Mouse (Mus musculus): ENCODE results near the gene Nipsnap3b. TPM values are rescaled to one million over a fixed set of nuclear protein-coding genes. Genes with fewer than 3 reads are reported as not detected.

Gene Nipsnap3b
- polyA plus RNA-seq, 1 experiment, result 13.4 TPM

DNA sequence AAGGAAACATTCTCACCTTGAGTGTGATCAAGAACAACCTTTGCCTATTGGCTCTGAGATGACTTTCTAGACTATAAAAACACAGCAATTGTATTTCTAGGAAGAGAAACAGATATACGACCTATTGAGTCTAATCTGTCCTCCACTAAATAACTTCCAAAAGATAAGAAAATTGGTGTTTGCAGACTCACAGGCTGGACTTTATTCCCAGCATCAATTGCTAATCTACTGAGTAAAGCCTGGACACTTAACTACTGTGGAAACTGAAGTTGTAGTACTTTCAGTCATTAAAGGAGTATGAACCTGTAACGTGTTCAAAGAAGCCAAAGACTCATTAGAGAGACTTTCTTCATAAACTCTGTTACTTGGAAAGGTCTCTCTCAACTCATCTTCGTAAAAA, 16.1 kb downstream of the Nipsnap3b start:
- no peak for DNase-seq (ENCODE audit: low read depth in 1 of 2, low spot score in 2 of 2)
- TF ChIP-seq POLR2A (IDR thresholded peaks at IDR 0.05; ENCODE audit: low read depth, low read length), result no peak
- no peak for TF ChIP-seq CTCF (IDR thresholded peaks at IDR 0.05; ENCODE audit: extremely low read depth, insufficient read depth, insufficient read length, insufficient replicate concordance)
- 87% methylated on average over 3 of the region's 3 CpGs for WGBS
- no peaks in the 10 kb centered on the region for H3K27me3 ChIP-seq (ENCODE audit: control insufficient read depth, insufficient read depth, low read length)
- H3K27ac ChIP-seq (ENCODE audit: insufficient read depth, low read length), result no peak overlapping the region
- H3K36me3 ChIP-seq (ENCODE audit: control insufficient read depth, insufficient read depth, low read length), result peaks cover 12% of the 10 kb centered on the region; the same call in 1 of the 2 replicates
- H3K4me3 ChIP-seq (ENCODE audit: extremely low read depth, insufficient read depth, insufficient read length), result no peak overlapping the region
- no peaks in the 10 kb centered on the region for H3K4me1 ChIP-seq (ENCODE audit: control insufficient read depth, insufficient read depth, insufficient read length)

DNA sequence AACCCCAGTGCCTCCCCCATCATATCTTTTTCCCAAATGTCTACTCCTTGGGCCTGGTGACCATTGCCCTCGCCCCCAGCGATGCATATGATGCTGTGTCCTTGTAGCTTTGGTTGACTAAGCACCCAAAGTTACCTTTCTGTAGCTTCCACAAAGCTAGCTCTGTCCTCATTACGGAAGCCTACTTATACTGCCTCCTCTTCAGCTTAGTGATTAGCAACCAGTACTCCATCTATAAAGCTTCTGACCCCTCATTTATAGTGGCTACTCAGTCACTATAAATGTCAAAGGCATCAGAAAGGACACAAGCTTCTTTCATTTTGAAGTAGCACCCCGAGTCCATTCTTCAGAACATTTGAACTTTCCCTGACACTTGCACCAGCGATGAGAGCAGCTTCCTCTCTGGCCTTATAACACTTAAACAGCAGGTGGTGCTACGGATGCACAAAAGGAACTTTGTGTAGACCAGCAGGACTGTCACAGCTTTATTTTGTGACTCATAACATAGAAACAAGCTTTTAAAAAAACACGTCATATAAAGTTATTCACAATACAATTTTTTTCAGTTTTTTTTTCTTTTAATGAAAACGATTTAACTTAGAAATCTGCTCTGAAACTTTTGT, 18.8 kb downstream of the Nipsnap3b start:
- H3K36me3 ChIP-seq (ENCODE audit: control insufficient read depth, insufficient read depth, low read length), result peaks cover 17% of the 10 kb centered on the region
- H3K27ac ChIP-seq (ENCODE audit: insufficient read depth, low read length), result no peak overlapping the region
- DNase-seq (ENCODE audit: low read depth in 1 of 2, low spot score in 2 of 2), result no peak
- no peaks in the 10 kb centered on the region for H3K4me1 ChIP-seq (ENCODE audit: control insufficient read depth, insufficient read depth, insufficient read length)
- no peak overlapping the region for H3K4me3 ChIP-seq (ENCODE audit: extremely low read depth, insufficient read depth, insufficient read length)
- TF ChIP-seq CTCF (IDR thresholded peaks at IDR 0.05; ENCODE audit: extremely low read depth, insufficient read depth, insufficient read length, insufficient replicate concordance), result no peak
- TF ChIP-seq POLR2A (IDR thresholded peaks at IDR 0.05; ENCODE audit: low read depth, low read length), result no peak
- WGBS, result 62% methylated on average over 8 of the region's 8 CpGs
- no peaks in the 10 kb centered on the region for H3K27me3 ChIP-seq (ENCODE audit: control insufficient read depth, insufficient read depth, low read length)

DNA sequence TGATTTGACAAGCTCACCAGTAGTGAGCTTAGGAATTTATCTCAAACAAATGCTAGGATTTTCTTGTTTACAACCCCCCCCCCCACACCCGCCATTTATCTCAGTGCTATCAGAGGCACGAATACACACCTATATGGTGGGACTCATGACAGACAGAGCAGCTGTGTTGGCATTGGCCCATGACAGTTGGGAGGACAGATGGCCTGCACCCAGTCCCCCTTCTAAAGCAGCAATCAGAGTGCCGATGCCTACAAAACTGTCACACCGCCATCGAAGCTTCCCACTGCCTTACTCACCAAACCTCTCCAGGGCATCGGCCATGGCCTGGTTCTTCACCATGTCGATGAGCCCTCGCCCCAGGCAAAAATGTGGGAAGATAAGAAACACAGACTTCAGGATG, 32.1 kb downstream of the Nipsnap3b start:
- Histone ChIP-seq H3K36me3 (ENCODE audit: control insufficient read depth, insufficient read depth, low read length) (peaks cover 51% of the 10 kb centered on the region), H3K27me3 (ENCODE audit: control insufficient read depth, insufficient read depth, low read length) (no peaks in the 10 kb centered on the region)
- WGBS, result 90% methylated on average over 8 of the region's 8 CpGs

DNA sequence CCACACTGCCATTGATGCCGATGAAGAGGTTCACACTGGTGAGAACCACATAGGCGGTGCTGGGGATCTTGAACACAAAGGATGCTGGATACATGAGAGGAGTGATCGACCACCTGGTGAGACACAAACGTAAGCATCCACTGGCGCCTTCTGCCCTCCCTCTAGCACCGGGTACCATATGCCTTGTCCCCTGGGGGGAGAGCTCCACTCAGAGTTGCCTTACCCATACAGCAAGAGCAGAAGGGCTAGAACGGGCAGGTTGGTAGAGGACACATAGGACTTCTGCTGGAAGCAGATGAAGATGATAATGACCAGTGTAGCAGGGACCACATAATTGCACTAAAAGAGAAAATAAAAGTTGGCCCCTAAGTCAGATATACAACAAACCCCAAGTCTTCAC, 34.1 kb downstream of the Nipsnap3b start:
- Histone ChIP-seq H3K36me3 (ENCODE audit: control insufficient read depth, insufficient read depth, low read length) (peaks cover 48% of the 10 kb centered on the region), H3K27me3 (ENCODE audit: control insufficient read depth, insufficient read depth, low read length) (no peaks in the 10 kb centered on the region), H3K4me1 (ENCODE audit: control insufficient read depth, insufficient read depth, insufficient read length) (no peaks in the 10 kb centered on the region), H3K27ac (ENCODE audit: insufficient read depth, low read length) (no peak overlapping the region), H3K4me3 (ENCODE audit: extremely low read depth, insufficient read depth, insufficient read length) (no peak overlapping the region)
- TF ChIP-seq POLR2A (IDR thresholded peaks at IDR 0.05; ENCODE audit: low read depth, low read length) (no peak), CTCF (IDR thresholded peaks at IDR 0.05; ENCODE audit: extremely low read depth, insufficient read depth, insufficient read length, insufficient replicate concordance) (no peak)
- WGBS, result 90% methylated on average over 7 of the region's 7 CpGs
- DNase-seq (ENCODE audit: low read depth in 1 of 2, low spot score in 2 of 2), result no peak

More for the DNA sequence above, 32.1 kb downstream of the Nipsnap3b start:
- TF ChIP-seq CTCF (IDR thresholded peaks at IDR 0.05; ENCODE audit: extremely low read depth, insufficient read depth, insufficient read length, insufficient replicate concordance), result no peak
- Histone ChIP-seq H3K4me3 (ENCODE audit: extremely low read depth, insufficient read depth, insufficient read length) (no peak overlapping the region), H3K27ac (ENCODE audit: insufficient read depth, low read length) (no peak overlapping the region), H3K4me1 (ENCODE audit: control insufficient read depth, insufficient read depth, insufficient read length) (no peaks in the 10 kb centered on the region)
- no peak for DNase-seq (ENCODE audit: low read depth in 1 of 2, low spot score in 2 of 2)

DNA sequence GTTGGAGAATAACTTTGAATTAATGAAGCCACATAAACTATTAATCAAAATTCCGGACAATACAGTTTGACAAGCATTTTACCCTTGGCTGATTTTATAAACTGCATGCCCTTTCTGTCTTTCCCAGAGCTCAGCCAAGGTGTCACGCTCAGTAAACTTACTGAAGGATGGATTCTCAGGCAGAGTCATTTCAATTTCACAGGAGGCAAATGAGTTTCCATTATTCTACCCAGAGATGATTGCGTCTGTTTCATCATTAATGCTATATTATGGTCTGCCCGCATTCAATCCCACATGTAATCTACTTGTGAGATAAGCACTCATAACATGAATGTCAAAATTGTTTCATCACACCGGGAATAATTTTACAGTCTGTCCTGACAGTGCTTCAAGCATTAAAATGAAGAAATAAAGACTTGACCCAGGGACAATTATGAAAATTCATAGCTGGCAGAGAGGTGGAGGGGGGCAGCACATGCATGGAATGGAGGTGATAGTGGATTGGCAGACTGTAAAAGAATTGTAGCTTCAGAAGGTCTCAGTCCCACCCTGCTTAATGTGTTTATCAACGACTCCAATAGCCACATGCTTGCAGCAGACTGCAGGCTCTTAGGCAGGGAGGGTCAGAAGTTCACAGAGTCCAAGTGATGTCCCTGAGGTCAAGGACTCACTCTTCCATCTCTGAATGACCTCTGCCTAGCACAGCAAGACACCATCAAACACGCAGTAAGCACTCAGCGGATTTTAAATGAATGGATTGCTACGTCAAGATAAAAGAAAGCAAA, 34.8 kb downstream of the Nipsnap3b start:
- no peak for TF ChIP-seq POLR2A (IDR thresholded peaks at IDR 0.05; ENCODE audit: low read depth, low read length)
- no peak for TF ChIP-seq CTCF (IDR thresholded peaks at IDR 0.05; ENCODE audit: extremely low read depth, insufficient read depth, insufficient read length, insufficient replicate concordance)

DNA sequence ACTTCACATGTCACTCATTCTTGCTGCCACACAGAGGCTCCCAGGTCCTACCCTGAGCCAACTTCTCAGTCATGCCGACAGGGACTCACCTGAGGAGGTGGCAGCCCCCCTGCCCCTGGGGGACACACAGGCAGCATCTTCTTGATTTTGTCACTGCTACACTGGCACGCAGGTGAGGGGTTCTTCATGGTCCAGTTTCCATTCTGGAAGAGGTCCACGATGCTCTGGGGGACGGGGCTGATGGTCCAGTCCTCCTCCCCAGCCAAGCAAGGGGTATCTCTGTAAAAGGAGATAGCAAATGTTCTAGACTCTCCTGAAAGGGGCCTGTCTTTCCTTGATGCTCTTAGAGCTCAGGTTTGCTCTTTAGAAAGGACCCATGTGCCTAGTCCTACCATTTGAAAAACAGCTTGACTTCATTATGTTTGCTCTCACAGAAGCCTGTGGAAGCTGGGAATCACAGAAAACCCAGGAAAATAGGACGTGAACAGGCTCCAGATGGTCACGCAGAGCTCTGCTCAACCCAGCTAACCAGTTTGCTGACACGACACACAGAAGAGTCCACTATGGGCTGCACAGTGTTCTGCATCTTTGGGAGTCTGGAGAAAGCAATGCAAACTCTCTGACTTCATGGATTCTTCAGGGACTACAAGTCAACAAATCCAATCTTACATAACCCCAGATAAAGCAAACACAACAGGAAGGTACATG, 50.8 kb downstream of the Nipsnap3b start:
- Histone ChIP-seq H3K27me3 (ENCODE audit: control insufficient read depth, insufficient read depth, low read length) (no peaks in the 10 kb centered on the region), H3K36me3 (ENCODE audit: control insufficient read depth, insufficient read depth, low read length) (peaks cover 57% of the 10 kb centered on the region), H3K27ac (ENCODE audit: insufficient read depth, low read length) (no peak overlapping the region), H3K4me3 (ENCODE audit: extremely low read depth, insufficient read depth, insufficient read length) (no peak overlapping the region), H3K4me1 (ENCODE audit: control insufficient read depth, insufficient read depth, insufficient read length) (no peaks in the 10 kb centered on the region)
- no peak for TF ChIP-seq POLR2A (IDR thresholded peaks at IDR 0.05; ENCODE audit: low read depth, low read length)
- WGBS, result 93% methylated on average over 7 of the region's 7 CpGs
- no peak for DNase-seq (ENCODE audit: low read depth in 1 of 2, low spot score in 2 of 2)

More for the DNA sequence above, 34.8 kb downstream of the Nipsnap3b start:
- WGBS, result 87% methylated on average over 9 of the region's 9 CpGs
- DNase-seq (ENCODE audit: low read depth in 1 of 2, low spot score in 2 of 2), result no peak
- no peaks in the 10 kb centered on the region for H3K4me1 ChIP-seq (ENCODE audit: control insufficient read depth, insufficient read depth, insufficient read length)
- H3K4me3 ChIP-seq (ENCODE audit: extremely low read depth, insufficient read depth, insufficient read length), result no peak overlapping the region
- H3K36me3 ChIP-seq (ENCODE audit: control insufficient read depth, insufficient read depth, low read length), result peaks cover 47% of the 10 kb centered on the region
- H3K27ac ChIP-seq (ENCODE audit: insufficient read depth, low read length), result no peak overlapping the region
- H3K27me3 ChIP-seq (ENCODE audit: control insufficient read depth, insufficient read depth, low read length), result no peaks in the 10 kb centered on the region

Other genes with a start within 250 kb of the Nipsnap3b start
- not detected in 2 replicates for gene Olfr275, start 197.3 kb upstream of the Nipsnap3b start, polyA plus RNA-seq (2012; rRNA removed)
- gene Olfr273, start 152.6 kb upstream of the Nipsnap3b start, polyA plus RNA-seq (2012; rRNA removed), result not detected in 2 replicates
- not detected in 2 replicates for gene Olfr272, start 92.7 kb upstream of the Nipsnap3b start, polyA plus RNA-seq (2012; rRNA removed)
- gene Olfr270, start 47.3 kb upstream of the Nipsnap3b start, polyA plus RNA-seq (2012; rRNA removed), result not detected in 2 replicates
- not detected in 2 replicates for gene Nipsnap3a, start 22.6 kb upstream of the Nipsnap3b start, polyA plus RNA-seq (2012; rRNA removed)
- gene Abca1, start 148.0 kb downstream of the Nipsnap3b start, polyA plus RNA-seq (2012; rRNA removed), result 6.8 and 7.6 TPM in 2 replicates